Mouse (Mus musculus): Measurements from ENCODE around the gene Hoxa5.

Hoxa5 gene

GRCm38 (mm10) chr6:52239625-52240388 is 35.4 kb upstream of the Hoxa5 start:
- no peak for DNase-seq

GRCm38 (mm10) chr6:52238976-52239375 is 34.6 kb upstream of the Hoxa5 start:
- DNase-seq: no peak

GRCm38 (mm10) chr6:52238155-52238545 is 33.8 kb upstream of the Hoxa5 start:
- DNase-seq: no peak

- DNase-seq: no peak
Observed at GRCm38 (mm10) chr6:52237346-52238154, 33.2 kb upstream of the Hoxa5 start.

- DNase-seq: no peak
Observed at GRCm38 (mm10) chr6:52236806-52237205, 32.4 kb upstream of the Hoxa5 start.

- no peak for DNase-seq
Observed at GRCm38 (mm10) chr6:52235866-52236265, 31.5 kb upstream of the Hoxa5 start.

- no peak for DNase-seq
Observed at GRCm38 (mm10) chr6:52235267-52235666, 30.9 kb upstream of the Hoxa5 start.

- no peak for DNase-seq
Observed at GRCm38 (mm10) chr6:52234428-52235140, 30.2 kb upstream of the Hoxa5 start.

- no peak for DNase-seq
Observed at GRCm38 (mm10) chr6:52233546-52234427, 29.4 kb upstream of the Hoxa5 start.

- DNase-seq: no peak
Observed at GRCm38 (mm10) chr6:52232984-52233545, 28.7 kb upstream of the Hoxa5 start.

- no peak for DNase-seq
Observed at GRCm38 (mm10) chr6:52232568-52232965, 28.2 kb upstream of the Hoxa5 start.

GRCm38 (mm10) chr6:52231885-52232567 is 27.6 kb upstream of the Hoxa5 start:
- no peak for DNase-seq

GRCm38 (mm10) chr6:52230516-52231165 is 26.3 kb upstream of the Hoxa5 start, which contains the start of gene Hoxa9:
Hoxa9 (minus strand) TSS chr6:52231089.
- DNase-seq: no peak

GRCm38 (mm10) chr6:52229558-52230416 is 25.4 kb upstream of the Hoxa5 start:
- DNase-seq: no peak

GRCm38 (mm10) chr6:52228475-52229465 is 24.4 kb upstream of the Hoxa5 start:
- DNase-seq: no peak

GRCm38 (mm10) chr6:52227470-52228222 is 23.3 kb upstream of the Hoxa5 start:
- no peak for DNase-seq

GRCm38 (mm10) chr6:52226569-52227257 is 22.3 kb upstream of the Hoxa5 start:
- no peak for DNase-seq
